Mouse (Mus musculus): Measurements from ENCODE around the gene Ptprcap.

Ptprcap gene

GRCm38 (mm10) chr19:4166678-4167476 is 13.5 kb downstream of the Ptprcap start:
- no peak for DNase-seq (ENCODE audit: low spot score in 2 of 2)

GRCm38 (mm10) chr19:4169378-4169784 is 16.0 kb downstream of the Ptprcap start:
- peak; percentile 99 for DNase-seq (ENCODE audit: low spot score in 2 of 2)

GRCm38 (mm10) chr19:4169810-4170209 is 16.4 kb downstream of the Ptprcap start:
- no peak for DNase-seq (ENCODE audit: low spot score in 2 of 2)

GRCm38 (mm10) chr19:4170723-4171392 is 17.5 kb downstream of the Ptprcap start:
- DNase-seq (ENCODE audit: low spot score in 2 of 2) = no peak

GRCm38 (mm10) chr19:4171393-4172290 is 18.2 kb downstream of the Ptprcap start:
- DNase-seq (ENCODE audit: low spot score in 2 of 2) = no peak

GRCm38 (mm10) chr19:4172925-4173324 is 19.5 kb downstream of the Ptprcap start:
- no peak for DNase-seq (ENCODE audit: low spot score in 2 of 2)

- no peak for DNase-seq (ENCODE audit: low spot score in 2 of 2)
Observed at GRCm38 (mm10) chr19:4175368-4175947, 22.1 kb downstream of the Ptprcap start, which contains the start of gene Carns1. TSS of gene Carns1 (minus strand) at chr19:4175479.

- no peak for DNase-seq (ENCODE audit: low spot score in 2 of 2)
Observed at GRCm38 (mm10) chr19:4180411-4180810, 27.0 kb downstream of the Ptprcap start.

GRCm38 (mm10) chr19:4181892-4182291 is 28.5 kb downstream of the Ptprcap start:
- DNase-seq (ENCODE audit: low spot score in 2 of 2) = peak; percentile 55 to 81

GRCm38 (mm10) chr19:4183689-4184088 is 30.3 kb downstream of the Ptprcap start:
- DNase-seq (ENCODE audit: low spot score in 2 of 2) = no peak

GRCm38 (mm10) chr19:4184976-4185975 is 31.9 kb downstream of the Ptprcap start:
- peak; percentile 77 for DNase-seq (ENCODE audit: low spot score in 2 of 2)

GRCm38 (mm10) chr19:4187303-4187702 is 33.9 kb downstream of the Ptprcap start:
- no peak for DNase-seq (ENCODE audit: low spot score in 2 of 2)

GRCm38 (mm10) chr19:4189051-4189620 is 35.7 kb downstream of the Ptprcap start:
- DNase-seq (ENCODE audit: low spot score in 2 of 2) = no peak

- peak; percentile 79 to 87 for DNase-seq (ENCODE audit: low spot score in 2 of 2)
Observed at GRCm38 (mm10) chr19:4190831-4191334, 37.5 kb downstream of the Ptprcap start, which contains the start of gene Tbc1d10c. TSS of gene Tbc1d10c (minus strand) at chr19:4191284.

GRCm38 (mm10) chr19:4191528-4192250 is 38.3 kb downstream of the Ptprcap start, which contains the start of gene Ppp1ca:
TSS of gene Ppp1ca (plus strand) at chr19:4192065.
- DNase-seq (ENCODE audit: low spot score in 2 of 2) = peak; percentile 91 to 96

GRCm38 (mm10) chr19:4192251-4192985 is 39.0 kb downstream of the Ptprcap start:
- no peak for DNase-seq (ENCODE audit: low spot score in 2 of 2)

GRCm38 (mm10) chr19:4193129-4193528 is 39.7 kb downstream of the Ptprcap start:
- no peak for DNase-seq (ENCODE audit: low spot score in 2 of 2)
